ENCODE assay signal across 20 mouse cellular contexts in the genomic region with DNA sequence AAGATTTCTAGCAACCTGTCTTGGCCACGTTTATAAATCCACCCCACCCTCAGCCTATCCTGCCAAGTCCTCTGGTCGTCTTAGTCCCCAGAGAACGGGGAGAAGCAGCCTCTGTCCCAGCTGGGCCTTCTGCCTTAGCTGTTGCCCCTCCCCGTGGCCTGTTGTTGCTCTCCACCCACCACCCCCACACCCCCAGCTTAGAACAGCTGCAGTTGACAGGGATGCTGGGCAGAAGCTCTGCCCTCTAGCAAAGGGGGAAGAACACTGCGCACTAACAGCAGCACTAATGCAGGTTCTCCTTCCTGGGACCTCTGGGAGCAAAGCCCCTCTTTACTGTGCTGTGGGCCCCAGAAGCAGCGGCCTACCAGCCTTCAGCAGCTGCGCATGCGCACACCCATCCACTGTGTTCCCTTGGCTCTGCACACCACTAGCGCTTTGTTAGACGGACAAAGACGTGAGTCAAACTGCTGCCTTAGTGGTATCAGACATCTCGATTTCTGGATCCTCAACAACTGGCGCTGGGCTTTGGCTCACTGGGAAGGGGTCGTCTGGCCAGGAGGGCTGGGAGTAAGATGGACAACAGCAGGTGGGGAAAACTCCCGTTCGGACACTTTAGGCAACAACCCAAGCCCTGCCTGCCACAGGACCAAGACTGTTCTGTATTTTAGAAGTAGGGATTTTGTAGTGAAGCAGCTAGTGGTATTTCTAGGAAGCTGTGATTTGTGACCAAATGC. TPM values are rescaled to one million over a fixed set of nuclear protein-coding genes. Genes with fewer than 3 reads are reported as not detected.
"Had no signal": no experiment of that assay in that cellular context is flagged by ENCODE, and none has a peak within 500 bp of the region (broad histone marks: within the 10 kb centered on the region; RNA-seq: fewer than 3 reads in every experiment).

No protein-coding gene starts in this region.

- H3K9me3 ChIP-seq: kidney, embryonic 15.5 days; limb, embryonic 12.5 days; midbrain, embryonic 13.5 days; neural tube, embryonic 12.5 days had no signal

- H3K9ac ChIP-seq: kidney, embryonic 15.5 days; limb, embryonic 12.5 days; liver, embryonic 14.5 days; midbrain, embryonic 13.5 days; neural tube, embryonic 12.5 days had no signal

- ATAC-seq: lung, postnatal 0 days; midbrain, embryonic 13.5 days had no signal

- H3K36me3 ChIP-seq: kidney, embryonic 15.5 days; limb, embryonic 12.5 days; midbrain, embryonic 13.5 days; neural tube, embryonic 12.5 days had no signal

- H3K4me3 ChIP-seq: kidney, embryonic 15.5 days; left cerebral cortex, adult 2 months; limb, embryonic 12.5 days; midbrain, embryonic 13.5 days; neural tube, embryonic 12.5 days had no signal

- DNase-seq: kidney, postnatal 14 days; lung, adult 2 months; lung, postnatal 36 days; thymus, adult 18-20 months; thymus, postnatal 14 days had no signal

- H3K27ac ChIP-seq: kidney, embryonic 15.5 days; left cerebral cortex, adult 2 months; limb, embryonic 12.5 days; liver, embryonic 14.5 days; midbrain, embryonic 13.5 days; neural tube, embryonic 12.5 days had no signal

- H3K4me2 ChIP-seq: kidney, embryonic 15.5 days; limb, embryonic 12.5 days; midbrain, embryonic 13.5 days; neural tube, embryonic 12.5 days had no signal

RNA-seq across cellular contexts. Expression of a gene that starts 2.9 kb away (rescaled TPM):
- total RNA-seq: layer of hippocampus, postnatal 25 days; left cerebral cortex, adult 2 months; left cerebral cortex, postnatal 25 days; liver, adult 2 months; megakaryocyte progenitor cell, adult 5-6 weeks; neutrophil, adult 5-6 weeks had no signal
- polyA plus RNA-seq: kidney, embryonic 15.5 days; liver, adult 2 months; liver, embryonic 14.5 days; lung, adult 2 months; lung, postnatal 0 days; midbrain, embryonic 13.5 days; neural tube, embryonic 12.5 days; stomach, embryonic 14.5 days; urinary bladder, adult 2 months had no signal

RNA-seq across cellular contexts. Expression of a gene that starts 37.9 kb away (rescaled TPM):
- total RNA-seq: liver, adult 2 months had no signal
- polyA plus RNA-seq: large intestine, adult 2 months; liver, embryonic 14.5 days had no signal

RNA-seq across cellular contexts. Expression of a gene that starts 46.1 kb away (rescaled TPM):
- total RNA-seq: megakaryocyte progenitor cell, adult 5-6 weeks; neutrophil, adult 5-6 weeks had no signal
- polyA plus RNA-seq: liver, adult 2 months had no signal
